9 mouse cellular contexts compared by ENCODE assay signal in genomic region chr2:157341554-157342270, GRCm38 (mm10). TPM values are rescaled to one million over a fixed set of nuclear protein-coding genes. Genes with fewer than 3 reads are reported as not detected.
DNase-seq lines count a peak whose midpoint lies in the region; ATAC-seq and TF ChIP-seq lines count a peak whose summit lies in the region.
"Had no signal": no experiment of that assay in that cellular context is flagged by ENCODE, and none has a peak within 500 bp of the region (broad histone marks: within the 10 kb centered on the region; RNA-seq: fewer than 3 reads in every experiment).

No protein-coding gene starts in this region.

- TF ChIP-seq EP300 in liver, embryonic 14.5 days (IDR thresholded peaks at IDR 0.05; ENCODE audit: low read depth): no peak

- no peaks in the 10 kb centered on the region for H3K4me1 ChIP-seq in liver, embryonic 14.5 days (replicated peaks; ENCODE audit: control insufficient read depth in 2 of 2, insufficient read depth in 2 of 2, low read length in 1 of 2)
- H3K4me1 ChIP-seq in neural tube, embryonic 15.5 days: peaks cover 48% of the 10 kb centered on the region
- no peaks in the 10 kb centered on the region for H3K4me1 ChIP-seq in thymus, adult 2 months (replicated peaks; ENCODE audit: control insufficient read depth, insufficient read depth, low read length)

- H3K27me3 ChIP-seq in liver, embryonic 14.5 days (ENCODE audit: control insufficient read depth, insufficient read depth, low read length): no peaks in the 10 kb centered on the region
- no peaks in the 10 kb centered on the region for H3K27me3 ChIP-seq in neural tube, embryonic 15.5 days (replicated peaks)
- no peaks in the 10 kb centered on the region for H3K27me3 ChIP-seq in thymus, adult 2 months (ENCODE audit: control insufficient read depth, insufficient read depth, low read length)

- no peak overlapping the region for H3K9ac ChIP-seq in liver, embryonic 14.5 days (replicated peaks)
- 0 out of 2 replicates have a peak overlapping the region, but pooled peaks have one; percentile 15 for H3K9ac ChIP-seq in neural tube, embryonic 15.5 days (replicated peaks)

- no peak for TF ChIP-seq POLR2A in thymus, adult 2 months (IDR thresholded peaks at IDR 0.05; ENCODE audit: control insufficient read depth, extremely low read depth, insufficient read depth, low read length, poor library complexity)

- no peak overlapping the region for H3K4me3 ChIP-seq in liver, embryonic 14.5 days (ENCODE audit: insufficient read depth in 1 of 2, low read depth in 2 of 2, low read length in 2 of 2)
- no peak overlapping the region for H3K4me3 ChIP-seq in neural tube, embryonic 15.5 days (replicated peaks)
- no peak overlapping the region for H3K4me3 ChIP-seq in thymus, adult 2 months (ENCODE audit: control insufficient read depth, insufficient read depth, low read length)
- H3K4me3 ChIP-seq: erythroblast, embryonic 14.5 days had no signal

- H3K27ac ChIP-seq in liver, embryonic 14.5 days: no peak overlapping the region
- peak overlapping the region; percentile 81 for H3K27ac ChIP-seq in neural tube, embryonic 15.5 days (replicated peaks)
- H3K27ac ChIP-seq in thymus, adult 2 months (ENCODE audit: control insufficient read depth, insufficient read depth, low read length): no peak overlapping the region

- no peaks in the 10 kb centered on the region for H3K36me3 ChIP-seq in liver, embryonic 14.5 days (replicated peaks; ENCODE audit: control insufficient read depth, insufficient read depth, low read depth)
- H3K36me3 ChIP-seq in neural tube, embryonic 15.5 days: no peaks in the 10 kb centered on the region
- no peaks in the 10 kb centered on the region for H3K36me3 ChIP-seq in thymus, adult 2 months (ENCODE audit: control insufficient read depth, insufficient read depth, low read length)

- no peaks in the 10 kb centered on the region for H3K9me3 ChIP-seq in liver, embryonic 14.5 days (ENCODE audit: control insufficient read depth, low read length)
- no peaks in the 10 kb centered on the region for H3K9me3 ChIP-seq in neural tube, embryonic 15.5 days (replicated peaks)

- TF ChIP-seq CTCF in liver, embryonic 14.5 days (IDR thresholded peaks at IDR 0.05; ENCODE audit: low read depth): peak; percentile 84
- peak; percentile 65; the same call in 1 of the 2 replicates for TF ChIP-seq CTCF in thymus, adult 2 months (IDR thresholded peaks at IDR 0.05; ENCODE audit: borderline replicate concordance, control insufficient read depth, extremely low read depth, insufficient read depth, low read length, poor library complexity)

- intact Hi-C loops in gastrocnemius, postnatal 14 days (cut with DNase I; ENCODE audit: low total_unique reads): loop anchor here (1.0 to 5.0 kb wide), 2 partner anchors 116 to 231 kb away; partner anchors contain the start of gene Blcap

- ATAC-seq in liver, embryonic 14.5 days (ENCODE audit: insufficient read depth): no peak
- peak; percentile 53; the same call in 1 of the 2 replicates for ATAC-seq in neural tube, embryonic 15.5 days (ENCODE audit: low FRiP score)

- DNase-seq in A20 (ENCODE audit: low read depth, low spot score) (peak; percentile 52), adipocyte (ENCODE audit: low spot score) (peak; percentile 78)
- DNase-seq in embryo, embryonic 10 days (ENCODE audit: low spot score): peak; percentile 91
- DNase-seq in gastrocnemius, postnatal 14 days: peak; percentile 64
- DNase-seq in kidney, postnatal 14 days: peak; percentile 72
- DNase-seq in liver, embryonic 14.5 days (ENCODE audit: low read depth in 3 of 3, low spot score in 3 of 3): peak in 2 of 3 experiments; percentile 12 to 16
- peak; percentile 68 for DNase-seq in thymus, adult 2 months

- H3K4me2 ChIP-seq in liver, embryonic 14.5 days (ENCODE audit: low read depth): no peak overlapping the region
- no peak overlapping the region for H3K4me2 ChIP-seq in neural tube, embryonic 15.5 days

- 36% methylated on average over 11 of the region's 11 CpGs for WGBS in liver, embryonic 14.5 days (ENCODE audit: insufficient replicate concordance)
- WGBS in neural tube, embryonic 15.5 days: 40% methylated on average over 11 of the region's 11 CpGs
- WGBS in thymus, adult 2 months: 60% methylated on average over 11 of the region's 11 CpGs

RNA-seq across cellular contexts. Expression of gene Ghrh, which starts 5.6 kb away (rescaled TPM):
- total RNA-seq in gastrocnemius, postnatal 14 days (2021): not detected
- not detected in 2 replicates for polyA plus RNA-seq in liver, embryonic 14.5 days (2012; rRNA removed)
- 0.22 TPM in 1 of 2 replicates, not detected in the other for polyA plus RNA-seq in liver, embryonic 14.5 days (2014; fragmentation: Nextera tagmentation; extraction: Ambion mirVana)
- 1.8 TPM in 1 of 2 replicates, not detected in the other for polyA plus RNA-seq in neural tube, embryonic 15.5 days (2015; fragmentation: Nextera tagmentation; extraction: Ambion mirVana)
- polyA plus RNA-seq in thymus, adult 2 months (2012; rRNA removed): 0.34 and 1.4 TPM in 2 replicates
- polyA plus RNA-seq: erythroblast, embryonic 14.5 days had no signal

RNA-seq across cellular contexts. Expression of gene Manbal, which starts 25.7 kb away (rescaled TPM):
- 10 to 100 TPM; 20.7 to 28.3 TPM for total RNA-seq in gastrocnemius, postnatal 14 days (2021)
- 13.4 and 14.6 TPM in 2 replicates for polyA plus RNA-seq in liver, embryonic 14.5 days (2012; rRNA removed)
- 9.1 and 10.1 TPM in 2 replicates for polyA plus RNA-seq in liver, embryonic 14.5 days (2014; fragmentation: Nextera tagmentation; extraction: Ambion mirVana)
- 110 and 112 TPM in 2 replicates for polyA plus RNA-seq in neural tube, embryonic 15.5 days (2015; fragmentation: Nextera tagmentation; extraction: Ambion mirVana)
- polyA plus RNA-seq in thymus, adult 2 months (2012; rRNA removed): 68.0 and 72.5 TPM in 2 replicates

Comparison
In these comparisons a context has a peak if more than half of its experiments do, and no peak if none do; other contexts are left out.
1. DNase-seq: peak in every context shown above with its lines; median percentile 91 in embryo, embryonic 10 days; 78 in adipocyte; 72 in kidney, postnatal 14 days; 68 in thymus, adult 2 months; 64 in gastrocnemius, postnatal 14 days; 52 in A20; 14 in liver, embryonic 14.5 days.